Mouse (Mus musculus) mature B cell (primary cell): ENCODE data around the gene Zfp661.
"Not testable (repeated sequence)": the region's sequence is repeated elsewhere in the genome, so short reads cannot be mapped to it uniquely, and the experiment has no call there.

Experiments
- in situ Hi-C: fragments of 300-500 bp; cut with MboI; formaldehyde crosslinking; loops from 2 replicates; pipeline ENCODE4 v1.14.3; 2019

The Zfp661 gene

DNA sequence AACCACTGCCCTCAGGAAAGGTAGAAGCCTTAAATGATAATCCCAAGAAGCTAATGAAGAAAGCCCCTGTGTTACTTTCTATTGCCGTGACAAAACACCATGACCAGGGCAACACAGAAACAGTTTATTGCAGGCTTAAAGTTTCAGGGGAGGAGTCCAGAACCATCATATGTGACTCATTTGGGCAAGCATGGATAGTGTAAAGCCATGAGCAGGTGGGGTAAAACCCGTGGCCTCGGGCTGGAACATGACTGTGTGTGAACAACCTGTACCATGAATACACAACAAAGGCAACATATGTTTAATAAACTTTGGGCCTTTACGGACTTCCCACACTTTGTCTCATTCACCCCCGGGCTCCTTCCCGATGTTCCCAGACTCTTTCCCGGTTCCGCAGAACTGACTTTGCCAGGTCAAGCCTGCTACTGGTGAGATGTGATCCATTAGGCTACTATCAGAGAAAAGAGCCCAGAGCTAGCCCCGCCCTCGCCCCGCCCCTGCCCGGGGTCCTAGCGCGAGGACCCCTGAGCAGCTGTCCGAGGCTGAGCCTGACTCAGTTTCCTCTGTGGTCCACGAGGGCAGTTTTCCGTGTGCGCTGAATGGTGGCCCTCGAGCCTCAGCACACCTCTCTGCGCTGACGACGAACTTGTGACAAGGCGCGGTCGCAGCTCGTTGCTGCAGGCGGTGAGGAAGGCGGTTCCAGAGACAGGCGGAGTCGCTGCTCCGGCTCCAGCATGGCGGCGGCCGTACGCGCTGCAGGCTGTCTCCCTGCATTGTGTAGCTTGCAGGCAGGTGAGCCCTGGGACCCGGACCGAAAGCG is at the start of gene Zfp661, which contains the start of gene Mrps5:
Zfp661 (minus strand) TSS at position 401 of the 820 bp plus-strand sequence.
Mrps5 (plus strand) TSS at position 529 of the 820 bp plus-strand sequence.
- in situ Hi-C loops: no loop called here

- in situ Hi-C loops: no loop called here
These were observed 48.7 kb upstream of the Zfp661 start for GRCm38 (mm10) chr2:127635581-127635980.

GRCm38 (mm10) chr2:127632601-127633000 is 45.7 kb upstream of the Zfp661 start:
- in situ Hi-C loops: no loop called here

GRCm38 (mm10) chr2:127627990-127628570 is 41.2 kb upstream of the Zfp661 start:
- in situ Hi-C loops: no loop called here

GRCm38 (mm10) chr2:127627354-127627753 is 40.5 kb upstream of the Zfp661 start:
- in situ Hi-C loops: no loop called here

GRCm38 (mm10) chr2:127625659-127626058 is 38.8 kb upstream of the Zfp661 start:
- in situ Hi-C loops: no loop called here

GRCm38 (mm10) chr2:127624786-127625185 is 37.9 kb upstream of the Zfp661 start:
- in situ Hi-C loops: no loop called here

DNA sequence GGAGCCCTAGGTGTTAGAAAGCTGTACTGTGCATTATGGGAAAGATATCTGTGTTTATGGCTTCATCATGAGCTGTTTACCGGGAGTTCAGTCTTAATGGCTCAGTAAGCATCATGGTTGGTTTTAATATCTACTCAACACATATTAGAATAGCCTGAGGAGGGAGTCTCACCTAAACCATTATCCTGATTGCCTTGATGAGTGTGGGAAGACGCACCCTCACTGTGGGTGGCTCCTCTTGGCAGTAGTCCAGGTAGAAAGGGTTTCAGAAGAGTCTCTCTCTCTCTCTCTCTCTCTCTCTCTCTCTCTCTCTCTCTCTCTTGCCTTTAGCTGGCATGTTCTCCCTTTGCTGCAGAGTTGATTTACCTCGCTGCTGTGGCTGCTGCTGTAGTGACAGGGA is 35.2 kb upstream of the Zfp661 start:
- in situ Hi-C loops: no loop called here

DNA sequence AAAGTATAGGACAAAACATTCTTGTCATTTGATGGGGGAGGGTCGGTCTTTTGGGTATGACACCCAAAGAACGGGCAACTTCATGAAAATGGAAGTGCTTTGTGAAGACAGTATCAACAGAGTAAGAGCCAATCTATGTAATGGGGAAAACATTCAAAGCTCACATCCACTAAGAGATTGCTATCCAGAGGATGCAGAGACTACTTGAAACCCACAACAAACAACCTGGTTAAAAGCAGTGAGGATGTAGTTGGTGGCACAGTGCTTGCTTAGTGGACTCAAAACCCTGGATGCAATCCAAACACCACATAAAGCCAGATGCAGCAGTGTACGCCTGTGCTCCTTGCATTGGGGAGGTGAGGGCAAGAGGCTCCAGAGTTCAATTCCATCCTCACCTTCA is 32.4 kb upstream of the Zfp661 start:
- in situ Hi-C loops: no loop called here

DNA sequence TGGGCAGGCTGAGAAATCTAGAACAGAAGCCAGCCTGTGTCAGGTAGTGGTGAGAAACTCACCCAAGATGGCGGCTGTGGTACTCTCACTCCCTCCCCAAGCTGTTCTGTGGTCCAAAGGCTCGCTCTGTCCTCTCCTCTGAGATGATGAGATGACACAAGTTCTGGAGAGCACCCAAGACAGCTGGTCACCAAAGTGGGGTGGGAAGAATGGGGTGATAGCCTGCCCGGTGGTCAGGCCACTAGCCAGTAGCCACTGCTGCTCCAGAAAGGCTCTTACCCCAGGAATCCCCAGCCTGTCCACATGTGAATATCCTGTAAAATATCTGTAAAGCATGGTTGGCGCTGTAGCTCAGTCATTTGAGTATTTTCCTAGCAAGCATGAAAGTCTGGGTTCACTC is 25.4 kb upstream of the Zfp661 start:
- in situ Hi-C loops: no loop called here

DNA sequence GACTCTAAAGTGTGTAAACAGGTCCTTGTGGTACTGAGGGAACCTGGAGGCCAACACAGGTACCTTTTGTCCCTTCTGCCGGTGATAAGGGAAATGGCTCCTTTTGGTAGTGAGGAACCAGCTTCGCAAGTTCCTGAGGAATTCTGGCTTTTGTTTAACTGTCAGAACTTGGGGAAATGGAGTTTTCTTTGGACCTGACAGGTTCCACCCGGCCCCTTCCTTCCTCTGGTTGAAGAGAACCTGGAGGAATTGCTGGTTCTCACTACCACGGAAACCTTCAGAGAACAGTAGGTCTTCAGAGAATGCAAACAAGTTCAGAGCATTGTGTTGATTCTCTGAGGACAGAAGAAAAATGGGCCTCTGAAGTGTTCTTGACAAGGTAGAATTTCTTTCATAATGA is 24.5 kb upstream of the Zfp661 start:
- in situ Hi-C loops: no loop called here

DNA sequence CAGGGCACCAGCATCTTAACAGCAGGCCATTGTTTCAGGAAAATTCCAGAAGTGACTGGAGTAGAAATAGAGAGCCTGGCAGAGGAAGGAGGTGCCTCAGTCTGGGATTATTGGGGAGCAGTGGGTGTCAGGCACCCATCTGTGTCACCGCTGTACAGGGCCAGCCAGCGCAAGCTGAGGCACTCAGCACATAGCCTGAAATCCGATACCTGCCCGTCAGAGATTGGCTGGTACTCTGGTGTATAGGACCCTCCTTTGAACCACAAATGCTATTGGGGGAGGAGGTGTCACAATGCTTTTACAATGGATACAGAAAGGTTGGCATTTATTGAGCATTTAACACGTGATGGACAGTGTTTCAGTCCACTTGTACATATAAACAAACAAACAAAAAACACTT is 22.1 kb upstream of the Zfp661 start:
- in situ Hi-C loops: no loop called here

GRCm38 (mm10) chr2:127608234-127608633 is 21.3 kb upstream of the Zfp661 start:
- in situ Hi-C loops: no loop called here

- in situ Hi-C loops: no loop called here
These were observed 18.3 kb upstream of the Zfp661 start for GRCm38 (mm10) chr2:127605203-127605602.

DNA sequence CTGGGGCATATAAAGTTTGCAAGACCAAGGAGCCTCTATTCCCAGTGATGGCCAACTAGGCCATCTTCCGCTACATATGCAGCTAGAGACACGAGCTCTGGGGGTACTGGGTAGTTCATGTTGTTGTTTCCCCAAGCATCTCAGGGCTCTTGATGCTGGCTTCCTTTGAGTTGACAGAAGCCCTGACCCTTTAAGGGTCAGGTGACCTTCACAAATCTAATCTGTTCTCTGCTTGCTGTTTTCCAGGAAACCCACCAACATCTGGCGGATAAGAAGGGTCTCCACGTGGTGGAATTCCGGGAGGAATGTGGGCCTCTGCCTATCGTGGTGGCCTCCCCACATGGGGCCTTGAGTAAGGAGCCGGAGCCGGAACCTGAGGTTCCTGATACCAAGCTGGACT is 16.5 kb upstream of the Zfp661 start:
- in situ Hi-C loops: not testable (repeated sequence)

GRCm38 (mm10) chr2:127590840-127591239 is 3.9 kb upstream of the Zfp661 start:
- in situ Hi-C loops: no loop called here

DNA sequence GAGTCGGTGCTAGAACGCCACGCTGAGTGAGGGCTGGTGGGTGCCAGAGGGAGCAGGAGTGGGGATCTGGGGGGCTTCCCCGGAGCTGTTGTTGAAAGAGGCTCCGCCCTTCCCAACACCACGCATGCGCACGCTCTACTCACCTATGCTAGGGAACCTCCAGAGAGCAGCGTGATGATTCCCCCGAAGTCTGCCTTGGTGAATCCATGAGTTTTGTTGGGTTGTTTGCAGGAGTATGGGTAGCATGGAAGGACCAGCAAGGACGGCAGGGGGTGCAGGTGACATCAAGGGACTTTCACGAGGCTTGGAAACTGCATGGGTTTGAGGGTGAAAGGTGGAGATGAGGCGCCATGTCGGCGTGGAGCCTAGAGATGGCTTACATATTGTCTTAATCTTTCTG is 3.3 kb upstream of the Zfp661 start:
- in situ Hi-C loops: no loop called here

DNA sequence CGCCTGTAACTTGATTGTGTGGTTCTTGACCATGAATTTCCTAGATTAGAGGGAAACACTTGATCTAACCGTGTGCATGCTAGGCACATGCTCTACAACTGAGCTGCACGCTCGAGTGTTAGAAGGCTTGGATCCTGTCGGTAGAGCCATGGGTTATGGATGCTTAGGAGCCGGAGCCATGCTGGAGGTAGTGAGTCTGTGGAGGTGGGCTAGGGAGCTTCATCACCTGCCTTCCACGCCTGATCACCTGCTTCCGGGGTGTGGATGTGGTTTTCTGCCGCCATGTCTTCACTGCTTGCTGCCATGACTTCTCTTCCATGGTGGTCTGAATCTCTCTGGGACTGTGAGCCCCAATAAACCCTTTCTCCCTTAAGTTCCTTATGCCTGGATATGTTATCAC is 2.0 kb upstream of the Zfp661 start:
- in situ Hi-C loops: no loop called here

- in situ Hi-C loops: no loop called here
These were observed 585 bp upstream of the Zfp661 start for GRCm38 (mm10) chr2:127587514-127587844.

- in situ Hi-C loops: no loop called here
These were observed 2.4 kb downstream of the Zfp661 start for GRCm38 (mm10) chr2:127584436-127584858.

GRCm38 (mm10) chr2:127573322-127573721 is 13.6 kb downstream of the Zfp661 start:
- in situ Hi-C loops: no loop called here

GRCm38 (mm10) chr2:127559070-127559966 is 27.6 kb downstream of the Zfp661 start:
- in situ Hi-C loops: no loop called here

- in situ Hi-C loops: no loop called here
These were observed 35.8 kb downstream of the Zfp661 start for GRCm38 (mm10) chr2:127551078-127551477.
